Mouse (Mus musculus) MEL (cell line): ENCODE measurements around the gene Olfr71. TPM values are rescaled to one million over a fixed set of nuclear protein-coding genes. Genes with fewer than 3 reads are reported as not detected.

Experiments used
- DNase-seq: peaks from one replicate; pipeline ENCODE4 v3.0.0; 2011; ENCODE audit warnings: low read depth, low spot score
- H3K27ac ChIP-seq: 2 replicates; pipeline ENCODE4 v1.5.1; 2012; ENCODE audit warnings: low read depth, mild to moderate bottlenecking, control low read depth, low read length, moderate library complexity; ENCODE audit not compliant: control insufficient read depth
- H3K27me3 ChIP-seq, 2 experiments: fragments of 150-350 bp in 1 of 2; sonication (generic) in 1 of 2; 2 replicates each; pipeline ENCODE4 v1.6.1; 2012; ENCODE audit warnings: low read length in 2 of 2, mild to moderate bottlenecking in 2 of 2, improper control_type of control experiment in 1 of 2, moderate library complexity in 1 of 2; ENCODE audit not compliant: insufficient read depth in 2 of 2, control insufficient read depth in 1 of 2
- H3K36me3 ChIP-seq, 2 experiments: 2 replicates each; pipeline ENCODE4 v1.6.1; 2012 to 2014; ENCODE audit warnings: low read length in 2 of 2, improper control_type of control experiment in 1 of 2, inconsistent platforms in 1 of 2, mild to moderate bottlenecking in 1 of 2; ENCODE audit not compliant: insufficient read depth in 2 of 2, control insufficient read depth in 1 of 2
- H3K4me1 ChIP-seq, 2 experiments: fragments of 150-350 bp in 1 of 2; sonication (generic) in 1 of 2; 2 replicates each; pipeline ENCODE4 v1.6.1; 2012; ENCODE audit warnings: low read length in 2 of 2, improper control_type of control experiment in 1 of 2, mild to moderate bottlenecking in 1 of 2; ENCODE audit not compliant: insufficient read depth in 2 of 2, control insufficient read depth in 1 of 2
- H3K4me3 ChIP-seq, 2 experiments: fragments of 150-350 bp in 1 of 2; sonication (generic) in 1 of 2; 2 replicates each; pipeline ENCODE4 v1.5.1; 2012; ENCODE audit warnings: low read depth in 2 of 2, low read length in 2 of 2, mild to moderate bottlenecking in 2 of 2, moderate library complexity in 2 of 2, control low read depth in 1 of 2, improper control_type of control experiment in 1 of 2; ENCODE audit not compliant: control insufficient read depth in 1 of 2, insufficient read depth in 1 of 2
- H3K79me2 ChIP-seq: 2 replicates; pipeline ENCODE4 v1.6.1; 2012; ENCODE audit warnings: mild to moderate bottlenecking, low read length, moderate library complexity; ENCODE audit not compliant: control insufficient read depth, poor library complexity, insufficient read depth
- H3K9ac ChIP-seq: 2 replicates; pipeline ENCODE4 v1.6.1; 2012; ENCODE audit warnings: low read depth, mild to moderate bottlenecking, control low read depth, low read length, moderate library complexity; ENCODE audit not compliant: control insufficient read depth, poor library complexity, severe bottlenecking
- H3K9me3 ChIP-seq: fragments of 150-350 bp; sonication (generic); replicated peaks from 2 replicates; pipeline ENCODE4 v1.6.1; 2012; ENCODE audit warnings: mild to moderate bottlenecking, low read length, improper control_type of control experiment, moderate library complexity; ENCODE audit not compliant: insufficient read depth
- CHD1 ChIP-seq: IDR thresholded peaks from 2 replicates; pipeline ENCODE4 v1.6.1; 2012; ENCODE audit warnings: low read depth, mild to moderate bottlenecking, inconsistent platforms, low read length, improper control_type of control experiment
- CTCF ChIP-seq, 3 experiments: IDR thresholded peaks in 2 of 3; conservative IDR thresholded peaks in 1 of 3; 2 replicates each; pipeline ENCODE4 v1.5.1; 2011 to 2012; ENCODE audit warnings: low read length in 3 of 3, low read depth in 2 of 3, mild to moderate bottlenecking in 2 of 3, improper control_type of control experiment in 1 of 3, inconsistent platforms in 1 of 3, mixed read lengths in 1 of 3, moderate library complexity in 1 of 3; ENCODE audit not compliant: control insufficient read depth in 1 of 3, insufficient read depth in 1 of 3, poor library complexity in 1 of 3, severe bottlenecking in 1 of 3
- E2F4 ChIP-seq: IDR thresholded peaks from 2 replicates; pipeline ENCODE4 v1.6.1; 2011; ENCODE audit warnings: low read depth, low read length, improper control_type of control experiment, borderline replicate concordance
- ELF1 ChIP-seq: IDR thresholded peaks from 2 replicates; pipeline ENCODE4 v1.6.1; 2014; ENCODE audit warnings: low read depth, mild to moderate bottlenecking, inconsistent platforms, low read length, improper control_type of control experiment, moderate library complexity
- EP300 ChIP-seq, 2 experiments: IDR thresholded peaks; 2 replicates each; pipeline ENCODE4 v1.6.1; 2011; ENCODE audit warnings: improper control_type of control experiment in 2 of 2, low read length in 2 of 2, low read depth in 1 of 2, mild to moderate bottlenecking in 1 of 2
- ETS1 ChIP-seq: IDR thresholded peaks from 2 replicates; pipeline ENCODE4 v1.6.1; 2012; ENCODE audit warnings: low read depth, mild to moderate bottlenecking, inconsistent platforms, low read length, improper control_type of control experiment, moderate library complexity
- GABPA ChIP-seq: IDR thresholded peaks from 2 replicates; pipeline ENCODE4 v1.6.1; 2012; ENCODE audit warnings: low read depth, mild to moderate bottlenecking, inconsistent platforms, low read length, improper control_type of control experiment, moderate library complexity
- GATA1 ChIP-seq: IDR thresholded peaks from 2 replicates; pipeline ENCODE4 v1.6.1; 2011; ENCODE audit warnings: low read depth, low read length, improper control_type of control experiment
- HCFC1 ChIP-seq: IDR thresholded peaks from 2 replicates; pipeline ENCODE4 v1.6.1; 2012; ENCODE audit warnings: low read depth, mild to moderate bottlenecking, inconsistent platforms, low read length, improper control_type of control experiment, moderate library complexity
- JUND ChIP-seq: IDR thresholded peaks from 2 replicates; pipeline ENCODE4 v1.6.1; 2011; ENCODE audit warnings: low read depth, mild to moderate bottlenecking, improper control_type of control experiment, low read length
- KAT2A ChIP-seq: conservative IDR thresholded peaks from 2 replicates; pipeline ENCODE4 v1.6.1; 2012; ENCODE audit warnings: low read depth, low read length, improper control_type of control experiment, inconsistent platforms
- MAFK ChIP-seq: IDR thresholded peaks from 2 replicates; pipeline ENCODE4 v1.6.1; 2011; ENCODE audit warnings: low read depth, mild to moderate bottlenecking, low read length, improper control_type of control experiment, borderline replicate concordance
- MXI1 ChIP-seq: IDR thresholded peaks from 2 replicates; pipeline ENCODE4 v1.6.1; 2011; ENCODE audit warnings: mild to moderate bottlenecking, low read depth, low read length, improper control_type of control experiment
- MYB ChIP-seq: IDR thresholded peaks from 2 replicates; pipeline ENCODE4 v1.6.1; 2011; ENCODE audit warnings: mild to moderate bottlenecking, low read depth, low read length, improper control_type of control experiment
- MYC ChIP-seq: IDR thresholded peaks from 2 replicates; pipeline ENCODE4 v1.6.1; 2011; ENCODE audit warnings: low read depth, mild to moderate bottlenecking, low read length, improper control_type of control experiment, moderate library complexity
- NELFE ChIP-seq: IDR thresholded peaks from 2 replicates; pipeline ENCODE4 v1.6.1; 2011; ENCODE audit warnings: low read depth, low read length, improper control_type of control experiment
- POLR2A ChIP-seq, 2 experiments: IDR thresholded peaks; 2 replicates each; pipeline ENCODE4 v1.6.1; 2011 to 2012; ENCODE audit warnings: low read length in 2 of 2, mild to moderate bottlenecking in 2 of 2, control low read depth in 1 of 2, improper control_type of control experiment in 1 of 2, low read depth in 1 of 2, moderate library complexity in 1 of 2; ENCODE audit not compliant: control insufficient read depth in 1 of 2, insufficient read depth in 1 of 2, poor library complexity in 1 of 2
- RAD21 ChIP-seq: IDR thresholded peaks from 2 replicates; pipeline ENCODE4 v1.6.1; 2011; ENCODE audit warnings: mild to moderate bottlenecking, low read depth, low read length, improper control_type of control experiment
- RCOR1 ChIP-seq: IDR thresholded peaks from 2 replicates; pipeline ENCODE4 v1.6.1; 2012; ENCODE audit warnings: low read depth, mild to moderate bottlenecking, inconsistent platforms, low read length, improper control_type of control experiment
- SIN3A ChIP-seq: IDR thresholded peaks from 2 replicates; pipeline ENCODE4 v1.6.1; 2012; ENCODE audit warnings: low read length, improper control_type of control experiment, inconsistent platforms
- SMC3 ChIP-seq: IDR thresholded peaks from 2 replicates; pipeline ENCODE4 v1.6.1; 2011; ENCODE audit warnings: low read depth, low read length, improper control_type of control experiment
- TAL1 ChIP-seq: IDR thresholded peaks from 2 replicates; pipeline ENCODE4 v1.6.1; 2012; ENCODE audit warnings: mild to moderate bottlenecking, inconsistent platforms, low read length, moderate library complexity, mixed read lengths
- TCF12 ChIP-seq: IDR thresholded peaks from 2 replicates; pipeline ENCODE4 v1.6.1; 2014; ENCODE audit warnings: low read depth, mild to moderate bottlenecking, inconsistent platforms, low read length, improper control_type of control experiment, moderate library complexity
- UBTF ChIP-seq: IDR thresholded peaks from 2 replicates; pipeline ENCODE4 v1.6.1; 2012; ENCODE audit warnings: low read depth, mild to moderate bottlenecking, inconsistent platforms, low read length, improper control_type of control experiment, moderate library complexity, borderline replicate concordance; ENCODE audit not compliant: insufficient read depth
- ZC3H11A ChIP-seq: IDR thresholded peaks from 2 replicates; pipeline ENCODE4 v1.6.1; 2012; ENCODE audit warnings: low read depth, mild to moderate bottlenecking, inconsistent platforms, low read length, improper control_type of control experiment
- ZKSCAN1 ChIP-seq: IDR thresholded peaks from 2 replicates; pipeline ENCODE4 v1.6.1; 2012; ENCODE audit warnings: low read depth, mild to moderate bottlenecking, inconsistent platforms, low read length, improper control_type of control experiment, moderate library complexity
- polyA plus RNA-seq, 2 experiments: library from polyadenylated mRNA; stranded (reverse) in 1 of 2; unstranded in 1 of 2; fragments of >175 nt in 1 of 2; fragments of >200 nt in 1 of 2; gene quantifications; 2 replicates each; pipeline versions ENCODE4 v1.2.1 to v1.2.4; 2012; ENCODE audit warnings: low replicate concordance in 2 of 2, low read depth in 1 of 2; ENCODE audit not compliant: insufficient read length in 2 of 2, insufficient read depth in 1 of 2, missing spikeins in 1 of 2
- total RNA-seq: library from RNA; depleted of rRNA; stranded (reverse); fragments of 300-350 nt; gene quantifications from 2 replicates; pipeline ENCODE4 v1.2.3, GENCODE M21; 2012

Olfr71 gene
- total and polyA plus RNA-seq, 3 experiments: not detected

DNA sequence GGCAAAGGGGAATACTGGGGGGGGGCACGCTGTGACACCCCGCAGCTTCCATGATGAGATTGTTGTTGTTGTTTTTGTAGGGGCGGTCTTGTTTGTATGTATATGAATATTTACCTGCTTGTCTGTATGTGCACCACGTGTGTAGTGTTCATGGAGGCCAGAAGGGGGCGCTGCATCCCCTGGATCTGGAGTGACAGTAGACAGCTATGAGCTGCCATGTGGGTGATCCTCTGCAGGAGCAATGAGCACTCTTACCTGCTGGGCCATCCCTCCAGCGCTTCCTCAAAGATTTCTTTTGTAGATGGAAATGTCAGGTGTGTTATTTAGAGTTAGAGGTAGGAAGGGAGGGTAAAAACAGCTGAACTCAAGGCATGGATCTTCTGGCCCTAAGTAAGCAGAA lies 6.6 kb downstream of the Olfr71 start:
- peaks cover 15 to 18% of the 10 kb centered on the region in 2 experiments for H3K27me3 ChIP-seq
- no peaks in the 10 kb centered on the region for H3K9me3 ChIP-seq
- H3K27ac ChIP-seq: no peak overlapping the region
- H3K9ac ChIP-seq: no peak overlapping the region
- peak; percentile 24 for DNase-seq
- no peaks in the 10 kb centered on the region for H3K4me1 ChIP-seq
- TF ChIP-seq MAFK: no peak
- peak; percentile 57 to 66 (median 57) for TF ChIP-seq CTCF (IDR thresholded peaks at IDR 0.05 in 2 of 3, conservative IDR thresholded peaks at IDR 0.05 in 1 of 3; ENCODE audit: control insufficient read depth in 1 of 3, insufficient read depth in 1 of 3, low read depth in 2 of 3, low read length in 3 of 3, poor library complexity in 1 of 3, severe bottlenecking in 1 of 3)
- TF ChIP-seq HCFC1: no peak
- TF ChIP-seq EP300 (IDR thresholded peaks at IDR 0.05; ENCODE audit: low read depth in 1 of 2, low read length in 2 of 2): no peak
- peak; percentile 13 for TF ChIP-seq RAD21
- TF ChIP-seq TCF12: no peak
- TF ChIP-seq ZKSCAN1: no peak
- TF ChIP-seq ELF1: no peak
- TF ChIP-seq TAL1: no peak
- no peak for TF ChIP-seq RCOR1
- no peak for TF ChIP-seq POLR2A (IDR thresholded peaks at IDR 0.05; ENCODE audit: control insufficient read depth in 1 of 2, insufficient read depth in 1 of 2, low read depth in 1 of 2, low read length in 2 of 2, poor library complexity in 1 of 2)
- TF ChIP-seq MXI1: no peak
- no peak for TF ChIP-seq ZC3H11A
- TF ChIP-seq GABPA: no peak
- H3K4me3 ChIP-seq: no peak overlapping the region
- H3K36me3 ChIP-seq: no peaks in the 10 kb centered on the region
- H3K79me2 ChIP-seq: no peaks in the 10 kb centered on the region

- Histone ChIP-seq H3K27me3 (peaks cover 0 to 9% of the 10 kb centered on the region in 2 experiments; a peak in 2 of 4 replicates), H3K79me2 (no peaks in the 10 kb centered on the region), H3K4me3 (no peak within 1 kb of the TSS), H3K36me3 (no peaks in the 10 kb centered on the region; a peak in 1 of 4 replicates), H3K4me1 (peaks cover 0 to 3% of the 10 kb centered on the region in 2 experiments; a peak in 1 of 4 replicates), H3K9me3 (no peaks in the 10 kb centered on the region), H3K27ac (no peak within 1 kb of the TSS), H3K9ac (no peak within 1 kb of the TSS)
- no peak for TF ChIP-seq TCF12
- DNase-seq: no peak
These were observed 9.3 kb downstream of the Olfr71 start, which contains the start of gene Olfr70 for GRCm38 (mm10) chr4:43700707-43701106. Gene Olfr70 (minus strand): TSS chr4:43700807.

- Histone ChIP-seq H3K27ac (no peak overlapping the region), H3K9me3 (no peaks in the 10 kb centered on the region), H3K4me1 (peaks cover 4 to 28% of the 10 kb centered on the region in 2 experiments), H3K27me3 (peaks cover 0 to 9% of the 10 kb centered on the region in 2 experiments; a peak in 1 of 4 replicates), H3K9ac (no peak overlapping the region), H3K36me3 (peaks cover 0 to 23% of the 10 kb centered on the region in 2 experiments; a peak in 2 of 4 replicates), H3K4me3 (no peak overlapping the region), H3K79me2 (no peaks in the 10 kb centered on the region)
- no peak for DNase-seq
- TF ChIP-seq MYB (no peak), NELFE (no peak), JUND (no peak), GATA1 (no peak), ETS1 (no peak), KAT2A (no peak), E2F4 (no peak), RCOR1 (no peak), MXI1 (no peak), SMC3 (no peak), ZC3H11A (no peak), UBTF (no peak), SIN3A (no peak), HCFC1 (no peak), RAD21 (no peak), MYC (no peak), CHD1 (no peak)
These were observed 13.5 kb downstream of the Olfr71 start for GRCm38 (mm10) chr4:43696561-43696960.
